Mouse (Mus musculus) erythroblast, embryonic 14.5 days (primary cell): Measurements from ENCODE around the gene Plekhg3.

Experiments
- GATA1 ChIP-seq: IDR thresholded peaks from 2 replicates; pipeline ENCODE4 v1.6.1; 2012; ENCODE audit warnings: low read length, inconsistent platforms, mixed read lengths
- TAL1 ChIP-seq: IDR thresholded peaks from 3 replicates; pipeline ENCODE4 v1.6.1; 2012; ENCODE audit warnings: low read length, inconsistent platforms, mixed read lengths

DNA sequence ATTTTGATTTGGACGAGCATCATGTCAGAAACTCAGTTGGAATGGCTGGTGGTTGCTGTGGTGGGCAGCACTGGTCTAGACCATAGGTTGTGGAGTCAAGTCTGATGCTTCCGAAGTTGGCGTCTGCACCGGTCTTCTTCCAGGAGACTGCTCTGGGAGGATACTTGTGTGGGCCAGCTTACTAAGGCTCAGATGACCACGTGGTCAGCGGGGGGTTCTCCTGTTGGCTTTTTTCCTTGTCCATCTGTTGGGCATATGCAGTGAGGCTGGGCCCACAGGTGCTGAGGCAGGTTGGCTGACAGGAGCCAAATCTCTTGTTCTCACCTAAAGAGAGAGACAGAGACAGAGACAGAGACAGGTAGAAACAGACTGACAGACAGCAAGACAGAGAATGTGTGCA, 44.1 kb downstream of the Plekhg3 start:
- TF ChIP-seq TAL1, result no peak
- TF ChIP-seq GATA1, result no peak
